Mouse (Mus musculus): ENCODE results near the gene Cacna1d.

DNA sequence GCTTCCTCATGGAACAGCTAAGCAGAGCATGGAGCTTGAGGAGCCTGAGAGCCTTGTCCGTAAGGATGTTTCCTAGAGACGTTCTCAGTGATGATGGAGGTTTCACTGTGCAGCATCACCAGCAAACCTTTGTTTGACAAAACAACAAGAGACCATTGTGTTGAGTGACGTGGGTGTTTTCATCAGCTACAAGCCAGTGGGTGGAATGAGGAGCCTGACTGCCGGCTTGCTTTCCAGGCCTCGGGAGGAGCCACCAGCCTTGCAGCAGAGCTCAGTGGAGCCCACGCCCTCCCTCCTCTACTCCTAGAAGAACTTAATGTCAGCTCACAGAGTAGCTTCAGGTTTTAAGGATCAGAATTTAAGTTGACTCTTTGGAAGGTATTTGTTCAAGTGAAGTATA, 32.1 kb upstream of the Cacna1d start:
- no peak for TF ChIP-seq ZNF384 (IDR thresholded peaks at IDR 0.05; ENCODE audit: low read depth, low read length)
- no peak for TF ChIP-seq CTCF (conservative IDR thresholded peaks at IDR 0.05 in 1 of 2, IDR thresholded peaks at IDR 0.05 in 1 of 2; ENCODE audit: low read depth in 2 of 2, low read length in 2 of 2)
- TF ChIP-seq MAZ (IDR thresholded peaks at IDR 0.05; ENCODE audit: low read depth, low read length) = no peak
- no peak for TF ChIP-seq POLR2A (IDR thresholded peaks at IDR 0.05; ENCODE audit: low read depth, low read length)
- TF ChIP-seq NRF1 (IDR thresholded peaks at IDR 0.05; ENCODE audit: low read depth, low read length) = no peak
- TF ChIP-seq KAT2A (IDR thresholded peaks at IDR 0.05; ENCODE audit: insufficient replicate concordance, low read length) = no peak
- TF ChIP-seq NELFE (IDR thresholded peaks at IDR 0.05; ENCODE audit: low read depth, low read length) = no peak
- TF ChIP-seq USF1 (IDR thresholded peaks at IDR 0.05; ENCODE audit: low read depth, low read length) = no peak
- no peak for TF ChIP-seq EP300 (IDR thresholded peaks at IDR 0.05; ENCODE audit: low read length)
- TF ChIP-seq UBTF (IDR thresholded peaks at IDR 0.05; ENCODE audit: low read depth, low read length) = no peak

All from CH12.LX (cell line).